15 mouse cellular contexts compared by ENCODE assay signal in genomic region chr2:102336816-102337215, GRCm38 (mm10).
DNase-seq lines count a peak whose midpoint lies in the region; ATAC-seq and TF ChIP-seq lines count a peak whose summit lies in the region.
"Had no signal": no experiment of that assay in that cellular context is flagged by ENCODE, and none has a peak within 500 bp of the region (broad histone marks: within the 10 kb centered on the region; RNA-seq: fewer than 3 reads in every experiment).

No protein-coding gene starts in this region.

- H3K4me3 ChIP-seq in neural tube, embryonic 13.5 days, result no peak overlapping the region
- no peak overlapping the region for H3K4me3 ChIP-seq in forebrain, postnatal 0 days (ENCODE audit: low read depth, low read length)
- H3K4me3 ChIP-seq: intestine, embryonic 15.5 days had no signal

- no peaks in the 10 kb centered on the region for H3K36me3 ChIP-seq in neural tube, embryonic 13.5 days
- no peaks in the 10 kb centered on the region for H3K36me3 ChIP-seq in forebrain, postnatal 0 days (ENCODE audit: insufficient read depth)
- H3K36me3 ChIP-seq: intestine, embryonic 15.5 days had no signal

- no peaks in the 10 kb centered on the region for H3K27me3 ChIP-seq in neural tube, embryonic 13.5 days
- no peaks in the 10 kb centered on the region for H3K27me3 ChIP-seq in forebrain, postnatal 0 days (ENCODE audit: insufficient read depth, low read length)
- H3K27me3 ChIP-seq: intestine, embryonic 15.5 days had no signal

- no peak overlapping the region for H3K9ac ChIP-seq in neural tube, embryonic 13.5 days
- no peak overlapping the region for H3K9ac ChIP-seq in forebrain, postnatal 0 days
- H3K9ac ChIP-seq: intestine, embryonic 15.5 days; liver, embryonic 14.5 days had no signal

- H3K27ac ChIP-seq in neural tube, embryonic 13.5 days (replicated peaks), result peak overlapping the region; percentile 39
- H3K27ac ChIP-seq in forebrain, postnatal 0 days (ENCODE audit: low read depth, low read length), result peak overlapping the region; percentile 17; the same call in 1 of the 2 replicates
- H3K27ac ChIP-seq: intestine, embryonic 15.5 days; liver, embryonic 14.5 days; stomach, postnatal 0 days had no signal

- ATAC-seq in neural tube, embryonic 13.5 days (ENCODE audit: low read depth), result no peak; the same call in 1 of the 2 replicates
- ATAC-seq in forebrain, postnatal 0 days, result peak; percentile 77
- ATAC-seq: intestine, embryonic 15.5 days had no signal

- no peak for TF ChIP-seq CTCF in forebrain, postnatal 0 days (IDR thresholded peaks at IDR 0.05; ENCODE audit: low read depth)

- no peak overlapping the region for H3K4me2 ChIP-seq in neural tube, embryonic 13.5 days
- no peak overlapping the region for H3K4me2 ChIP-seq in forebrain, postnatal 0 days (ENCODE audit: low read depth)
- H3K4me2 ChIP-seq: intestine, embryonic 15.5 days had no signal

- WGBS in neural tube, embryonic 13.5 days, result 67% methylated on average over 1 of the region's 1 CpGs
- WGBS in forebrain, postnatal 0 days, result 9% methylated on average over 1 of the region's 1 CpGs

- peak; percentile 5 for DNase-seq in embryo, embryonic 10.5 days (ENCODE audit: low spot score)
- DNase-seq in embryo, embryonic 9.5 days (ENCODE audit: extremely low spot score), result no peak
- DNase-seq in neural tube, embryonic 10.5 days (ENCODE audit: extremely low spot score, low spot score), result no peak
- DNase-seq in forebrain, postnatal 0 days, result peak; percentile 63
- DNase-seq in retina, embryonic 14.5 days (ENCODE audit: low spot score), result peak; percentile 55
- DNase-seq in gastrocnemius, adult 8-10 months (ENCODE audit: low spot score in 2 of 2), result no peak
- no peak for DNase-seq in cerebellum, adult 11-12 months
- DNase-seq: cerebellum, postnatal 25 days; gastrocnemius, postnatal 14 days; kidney, postnatal 36 days; lung, postnatal 4 days had no signal

- peaks cover 17% of the 10 kb centered on the region for H3K4me1 ChIP-seq in neural tube, embryonic 13.5 days (replicated peaks)
- peaks cover 8% of the 10 kb centered on the region for H3K4me1 ChIP-seq in forebrain, postnatal 0 days (ENCODE audit: insufficient read depth)
- H3K4me1 ChIP-seq: intestine, embryonic 15.5 days had no signal

- H3K9me3 ChIP-seq in neural tube, embryonic 13.5 days, result no peaks in the 10 kb centered on the region
- H3K9me3 ChIP-seq in forebrain, postnatal 0 days (ENCODE audit: low read length), result no peaks in the 10 kb centered on the region
- H3K9me3 ChIP-seq: intestine, embryonic 15.5 days had no signal

Comparison
In these comparisons a context has a peak if more than half of its experiments do, and no peak if none do; other contexts are left out.
1. DNase-seq: peak in embryo, embryonic 10.5 days (single experiment), forebrain, postnatal 0 days (single experiment) and retina, embryonic 14.5 days (single experiment); none in embryo, embryonic 9.5 days (single experiment), neural tube, embryonic 10.5 days (single experiment), gastrocnemius, adult 8-10 months (0 of 2) and cerebellum, adult 11-12 months (single experiment).